Mouse (Mus musculus) thymus, postnatal 0 days (tissue): ENCODE measurements around the gene Itgam. TPM values are rescaled to one million over a fixed set of nuclear protein-coding genes. Genes with fewer than 3 reads are reported as not detected.
"Not testable (repeated sequence)": the region's sequence is repeated elsewhere in the genome, so short reads cannot be mapped to it uniquely, and the experiment has no call there.

Source experiments
- DNase-seq: peaks from one replicate; pipeline ENCODE4 v3.0.0-alpha.2; 2015; ENCODE audit warnings: low spot score
- polyA plus RNA-seq: library from polyadenylated mRNA; unstranded; fragments of >200 nt; fragmentation: Nextera tagmentation; extraction: Ambion mirVana; gene quantifications from 2 replicates; pipeline ENCODE4 v1.2.1, GENCODE M21; 2015

Gene Itgam
- polyA plus RNA-seq: 1.2 and 1.4 TPM in 2 replicates

DNA sequence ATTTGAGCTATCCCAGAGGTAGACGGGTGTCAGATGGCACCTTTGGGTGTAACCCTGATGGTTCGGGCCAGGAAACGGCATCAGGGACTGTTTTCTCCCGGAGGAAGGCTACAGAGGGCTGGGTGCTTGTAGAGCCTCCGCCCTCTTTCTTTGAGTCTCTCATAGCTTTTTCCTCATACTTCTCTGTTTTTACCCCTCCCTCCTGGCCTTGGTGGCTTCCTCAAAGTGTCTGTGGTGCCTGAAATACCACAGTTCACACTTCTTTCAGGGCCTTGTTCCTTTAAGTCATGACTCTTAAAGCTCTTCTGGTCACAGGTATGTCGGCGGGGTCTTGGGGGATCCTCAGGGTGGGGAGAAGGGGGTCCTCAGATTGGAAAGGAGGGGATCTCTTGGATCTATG, at the start of gene Itgam, which contains the start of gene Gm49368:
TSS of gene Itgam (plus strand) at position 185 of the 400 bp plus-strand sequence.
TSS of gene Gm49368 (plus strand) at position 228 of the 400 bp plus-strand sequence.
- peak; percentile 47 for DNase-seq

DNA sequence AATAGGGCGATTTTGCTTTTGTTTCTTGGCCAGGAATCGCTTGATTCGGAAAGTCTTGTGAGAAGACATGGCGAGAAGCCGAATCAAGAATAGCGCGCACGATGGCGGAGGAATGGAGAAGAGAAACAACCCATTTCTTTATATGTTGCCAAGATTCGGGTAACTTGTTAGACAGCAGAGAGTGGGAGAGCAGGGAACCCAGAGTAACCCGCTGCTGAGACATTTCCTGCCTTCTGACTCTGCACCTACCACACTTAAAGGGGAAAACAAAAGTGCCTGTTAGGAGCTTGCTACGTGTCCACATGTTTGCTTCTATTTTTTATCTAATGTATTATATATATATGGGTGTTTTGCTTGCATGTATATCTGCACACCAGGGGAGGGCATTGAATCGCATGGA, 49.3 kb upstream of the Itgam start:
- DNase-seq: peak; percentile 54

DNA sequence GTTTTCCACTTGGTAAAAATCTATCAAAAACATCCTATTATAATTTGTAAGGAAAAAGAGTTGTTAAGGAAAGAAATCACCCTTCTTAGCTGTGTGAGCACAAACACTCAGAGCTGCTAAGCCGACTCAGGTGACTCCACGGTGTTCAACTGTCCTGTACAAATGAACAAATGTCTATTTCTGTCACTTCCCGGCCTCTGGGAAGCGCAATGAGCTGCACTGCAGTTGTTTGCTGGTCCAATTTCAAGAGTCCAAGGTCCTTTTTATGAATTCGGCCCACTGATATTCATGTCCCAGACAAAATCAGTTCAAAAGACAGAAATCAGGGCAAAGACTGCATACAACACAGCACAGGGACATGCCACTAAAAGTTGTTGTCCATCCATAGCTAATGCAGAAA, 46.3 kb upstream of the Itgam start:
- not testable (repeated sequence) for DNase-seq

DNA sequence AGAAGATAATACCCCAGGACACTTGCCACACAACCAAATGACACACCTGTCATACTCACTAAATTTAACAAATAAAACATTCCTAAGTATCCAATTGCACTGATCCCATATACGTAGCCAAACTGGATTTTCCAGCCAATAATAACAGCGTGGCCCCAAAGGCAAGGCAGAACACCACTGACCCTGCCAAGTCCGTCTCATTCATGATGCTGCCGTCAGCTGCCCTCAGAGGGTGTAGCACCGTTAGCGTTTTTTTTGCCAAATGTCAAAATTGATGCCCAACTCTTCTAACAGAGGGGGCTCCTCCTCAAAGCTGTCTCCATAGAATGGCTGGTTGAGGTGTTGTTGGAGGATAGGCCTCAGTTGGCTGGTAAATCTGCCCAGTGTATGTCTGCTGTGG, 45.8 kb upstream of the Itgam start:
- no peak for DNase-seq

DNA sequence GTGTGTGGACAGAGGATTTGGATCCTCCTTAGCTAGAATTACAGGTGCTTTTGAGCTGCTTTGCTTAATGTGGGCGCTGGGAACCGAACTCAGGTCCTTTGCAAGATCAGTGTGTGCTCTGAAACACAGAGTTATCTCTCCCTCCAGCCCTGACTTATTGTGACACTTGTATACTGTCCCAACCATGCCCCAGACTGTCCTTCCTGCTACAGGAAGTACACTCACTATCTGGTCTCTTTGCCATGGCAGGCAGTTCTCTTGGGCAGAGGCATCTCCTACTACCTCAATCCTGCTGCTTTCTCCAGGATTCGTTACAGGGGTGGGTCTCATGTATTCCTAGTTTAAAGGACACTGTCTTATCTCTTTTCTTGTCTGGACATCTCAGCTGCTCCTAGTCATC, 44.2 kb upstream of the Itgam start:
- DNase-seq: no peak

DNA sequence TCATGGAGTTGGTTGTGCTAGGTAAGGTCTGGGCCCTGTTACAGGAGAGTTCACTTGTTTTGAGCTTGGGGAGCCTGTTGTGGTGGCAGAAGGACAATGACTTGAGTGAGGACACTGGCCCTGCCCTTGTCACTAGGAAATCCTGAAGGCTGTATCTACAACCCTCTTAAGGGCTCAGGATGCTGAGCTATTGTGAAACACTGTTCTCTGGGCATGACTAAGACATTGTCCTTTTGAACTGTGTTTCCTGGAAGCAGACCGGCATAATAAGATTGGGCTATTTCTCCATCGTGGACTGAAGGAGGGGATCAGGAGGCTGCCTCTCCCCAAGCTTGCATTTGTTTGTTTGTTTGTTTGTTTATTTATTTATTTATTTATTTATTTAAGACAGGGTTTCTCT, 43.3 kb upstream of the Itgam start:
- DNase-seq: no peak

DNA sequence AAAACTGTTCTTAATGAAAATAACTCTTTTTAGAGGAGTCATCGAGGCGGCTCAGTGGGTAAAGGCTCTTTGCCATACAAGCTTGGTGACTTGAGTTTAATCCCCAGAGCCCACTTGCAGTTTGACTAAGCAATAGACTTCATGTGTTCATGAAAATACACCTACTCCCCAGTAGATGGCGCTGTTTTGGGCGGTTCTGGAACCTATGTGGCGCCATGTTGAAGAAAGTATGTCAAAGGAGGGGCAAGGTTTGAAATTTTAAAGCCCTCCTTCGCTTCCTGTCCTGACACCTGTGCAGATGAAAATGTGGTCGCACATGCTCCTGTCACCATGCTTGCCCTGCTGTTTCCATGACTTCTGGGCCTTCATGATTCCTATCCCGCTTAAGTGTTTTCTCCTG, 39.5 kb upstream of the Itgam start:
- peak; percentile 56 for DNase-seq

DNA sequence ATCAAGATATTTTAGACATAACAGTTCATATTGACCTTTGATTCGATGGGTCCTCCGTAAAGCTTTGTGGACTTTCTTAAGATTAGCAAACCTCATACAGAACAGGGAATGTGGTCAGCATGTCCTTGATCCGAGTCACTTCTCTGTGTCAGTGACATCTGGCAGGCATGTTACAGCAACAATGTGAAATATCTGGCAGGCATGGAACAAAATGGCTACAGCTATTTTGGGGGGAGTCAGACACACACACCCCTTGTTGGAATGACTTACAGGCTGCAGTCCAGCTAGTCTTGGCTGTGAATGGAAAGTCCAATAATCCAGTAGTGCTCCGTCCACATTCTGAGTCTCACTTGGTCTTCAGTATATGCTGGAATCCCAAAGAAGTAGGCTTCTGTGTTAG, 38.9 kb upstream of the Itgam start:
- no peak for DNase-seq

DNA sequence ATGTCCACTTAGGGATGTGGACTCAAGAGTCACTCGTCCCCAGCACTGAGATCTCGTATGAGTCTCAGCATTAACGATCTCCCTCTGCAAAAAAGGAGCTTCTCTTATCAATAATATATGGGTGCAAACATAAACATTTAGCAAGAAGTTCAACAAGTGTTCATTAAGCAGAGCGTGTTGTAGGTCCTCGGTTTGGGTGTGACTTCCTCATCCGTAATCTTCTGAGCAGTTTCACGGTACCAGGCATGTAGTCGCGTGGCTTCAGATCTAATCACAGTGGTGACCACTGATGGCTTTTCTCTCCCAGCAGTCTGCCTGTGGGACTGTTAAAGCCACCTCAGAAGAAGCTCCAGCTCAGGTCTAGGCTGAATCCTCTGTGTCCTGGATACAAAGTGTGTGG, 38.1 kb upstream of the Itgam start:
- DNase-seq: no peak

DNA sequence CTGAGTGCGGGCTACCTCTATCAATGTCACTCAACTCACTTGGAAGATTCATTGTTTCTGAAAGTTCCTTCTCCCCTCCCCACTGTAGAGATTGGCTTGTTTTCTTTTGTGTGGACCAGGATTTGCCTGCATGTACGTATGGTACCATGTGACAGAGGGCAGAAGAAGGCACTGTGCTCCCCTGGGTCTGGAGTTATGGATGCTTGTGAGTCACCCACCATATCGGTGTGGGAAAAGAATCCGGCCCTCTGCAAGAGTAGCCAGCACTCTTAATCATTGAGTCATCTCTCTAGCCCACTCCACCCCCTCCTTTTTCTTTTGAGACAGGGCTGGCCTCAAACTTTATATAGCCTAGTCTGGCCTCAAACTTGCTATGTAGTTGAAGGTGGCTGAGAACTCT, 37.5 kb upstream of the Itgam start:
- DNase-seq: no peak

DNA sequence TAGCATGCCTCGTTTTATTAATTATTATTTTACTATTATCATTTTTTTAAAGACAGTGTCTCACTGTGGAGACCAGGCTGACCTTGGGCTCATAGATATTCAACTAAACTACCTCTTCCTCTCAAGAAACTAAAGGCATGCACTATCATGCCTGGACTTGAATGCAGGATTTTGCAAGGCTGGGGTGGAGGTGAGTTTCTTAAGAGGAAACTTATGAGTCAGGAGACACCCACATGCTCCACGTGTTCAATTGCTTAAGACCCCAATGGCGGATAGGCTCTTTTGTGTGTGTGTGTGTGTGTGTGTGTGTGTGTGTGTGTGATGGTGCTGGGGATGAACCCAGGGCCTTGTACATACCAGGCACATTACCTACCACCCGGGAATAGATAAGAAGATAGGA, 37.1 kb upstream of the Itgam start:
- DNase-seq: no peak

DNA sequence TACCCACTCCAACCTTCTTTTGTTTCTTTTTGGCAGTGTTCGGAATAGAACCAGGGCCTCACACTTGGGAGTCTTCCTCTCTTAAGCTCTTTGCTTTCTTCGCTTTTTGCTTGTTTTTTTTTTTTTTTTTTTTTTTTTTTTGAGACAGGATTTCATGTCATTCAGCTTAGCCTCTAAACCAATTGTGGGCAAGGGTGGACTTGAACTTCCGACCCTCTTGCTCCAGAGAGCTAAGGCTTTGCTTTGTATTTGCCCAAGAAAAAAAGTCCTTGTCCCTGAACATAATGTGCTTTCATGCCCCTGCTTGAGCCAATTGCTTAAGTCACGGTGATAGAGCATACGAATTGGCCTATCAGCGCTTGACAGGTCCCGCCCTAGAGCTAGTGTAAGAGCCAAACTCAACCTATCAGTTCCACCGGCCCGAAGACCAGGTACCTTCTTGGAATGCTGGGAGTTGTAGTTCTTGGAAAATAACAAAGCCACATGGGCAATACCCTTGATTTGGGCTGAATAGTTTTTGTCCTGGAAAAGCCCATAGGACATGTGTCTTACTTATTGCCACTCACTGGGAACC, 30.9 kb upstream of the Itgam start:
- DNase-seq: peak; percentile 9

DNA sequence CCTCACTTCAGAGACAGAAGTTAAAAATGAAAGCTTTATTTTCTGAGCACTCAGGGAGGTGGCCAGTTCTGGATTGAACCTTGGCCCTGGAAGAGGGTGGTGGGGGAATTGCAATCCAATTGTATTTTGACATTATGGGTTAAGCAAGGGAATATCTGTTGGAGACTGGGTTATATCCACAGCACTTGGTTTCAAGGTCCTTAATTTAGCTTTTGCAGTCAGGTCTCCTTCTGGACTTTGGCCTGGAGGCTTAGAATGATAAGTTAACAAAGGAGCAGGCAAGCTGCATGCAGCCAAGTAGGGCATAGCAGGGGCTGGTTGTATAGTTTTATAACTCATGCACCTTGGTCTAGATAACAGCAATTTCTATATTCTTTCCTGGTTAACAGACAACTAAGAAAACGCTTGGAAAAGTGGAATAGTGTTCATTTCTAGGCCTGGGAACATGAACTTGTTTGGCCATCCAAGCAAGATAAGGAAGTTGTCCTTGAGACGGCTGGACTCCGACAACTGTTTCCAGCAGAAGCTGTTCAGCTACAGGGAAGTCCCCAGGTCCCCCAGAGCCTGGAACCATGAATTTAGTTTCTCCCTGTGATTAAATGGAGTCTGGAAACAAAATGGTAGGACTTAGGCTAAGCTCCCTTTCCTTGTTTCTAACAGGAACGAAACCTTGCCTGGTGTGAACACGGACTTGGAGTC, 30.0 kb upstream of the Itgam start:
- DNase-seq: no peak

DNA sequence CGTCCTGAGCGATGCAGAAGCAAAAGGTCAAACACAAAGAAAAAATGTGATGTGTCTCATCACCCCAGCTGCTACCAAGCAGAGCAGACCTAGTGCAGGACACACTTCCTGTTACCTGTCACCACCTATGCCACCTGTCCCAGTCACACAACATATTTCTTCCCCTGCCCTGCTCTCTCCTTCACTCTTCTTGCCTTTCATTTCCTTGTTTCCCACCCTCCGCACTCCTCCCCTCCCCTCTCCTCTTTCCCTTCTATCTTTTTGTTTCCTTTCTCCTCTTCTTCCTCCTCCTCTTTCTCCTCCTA, 29.5 kb upstream of the Itgam start:
- no peak for DNase-seq

DNA sequence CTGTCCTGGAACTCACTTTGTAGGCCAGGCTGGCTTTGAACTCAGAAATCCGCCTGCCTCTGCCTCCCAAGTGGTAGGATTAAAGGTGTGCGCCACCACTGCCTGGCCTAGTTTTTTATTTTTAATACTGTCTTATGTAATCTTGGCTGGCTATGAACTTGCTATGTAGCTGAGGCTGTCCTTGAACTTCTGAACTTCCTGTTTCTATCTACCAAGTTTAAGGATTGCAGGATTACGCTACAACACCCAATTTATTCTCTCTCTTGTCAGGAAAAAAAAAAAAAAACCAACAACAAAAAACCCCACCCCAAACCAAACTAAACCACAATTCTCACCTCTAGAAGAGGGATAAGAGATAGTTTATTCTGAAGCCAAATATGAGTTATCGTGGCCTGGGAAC, 28.8 kb upstream of the Itgam start:
- no peak for DNase-seq

DNA sequence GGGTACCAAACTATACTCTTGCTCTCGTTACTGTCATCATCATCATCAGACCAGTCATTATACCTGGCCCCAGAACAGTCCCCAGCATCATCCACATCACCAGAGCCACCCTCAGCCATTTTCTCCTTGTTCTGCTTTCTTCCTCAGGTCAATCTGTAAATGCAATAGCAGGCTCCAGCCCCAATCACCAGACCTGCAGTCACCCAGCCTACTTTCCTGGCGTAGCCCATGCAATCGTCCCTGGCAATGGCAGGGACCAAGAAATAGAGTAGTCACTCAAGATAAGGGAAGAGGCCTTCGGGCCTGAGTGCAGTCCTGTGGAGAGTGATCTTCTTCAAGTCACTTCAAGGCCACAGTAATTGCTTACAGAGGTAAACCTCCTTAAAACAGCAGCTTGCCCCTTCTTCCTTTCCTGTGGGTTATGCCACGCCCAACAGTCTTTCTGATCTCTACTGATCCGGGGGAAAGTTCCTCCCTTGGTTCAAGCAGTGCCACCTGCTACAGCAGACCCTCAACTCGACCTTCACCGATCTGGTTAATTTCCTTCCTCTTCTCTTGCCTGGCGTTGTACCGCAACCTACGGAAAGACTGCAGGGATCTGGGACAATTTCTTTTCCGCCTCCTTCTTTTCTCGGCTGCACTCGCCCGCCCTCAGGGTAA, 20.1 kb upstream of the Itgam start:
- peak; percentile 30 for DNase-seq

DNA sequence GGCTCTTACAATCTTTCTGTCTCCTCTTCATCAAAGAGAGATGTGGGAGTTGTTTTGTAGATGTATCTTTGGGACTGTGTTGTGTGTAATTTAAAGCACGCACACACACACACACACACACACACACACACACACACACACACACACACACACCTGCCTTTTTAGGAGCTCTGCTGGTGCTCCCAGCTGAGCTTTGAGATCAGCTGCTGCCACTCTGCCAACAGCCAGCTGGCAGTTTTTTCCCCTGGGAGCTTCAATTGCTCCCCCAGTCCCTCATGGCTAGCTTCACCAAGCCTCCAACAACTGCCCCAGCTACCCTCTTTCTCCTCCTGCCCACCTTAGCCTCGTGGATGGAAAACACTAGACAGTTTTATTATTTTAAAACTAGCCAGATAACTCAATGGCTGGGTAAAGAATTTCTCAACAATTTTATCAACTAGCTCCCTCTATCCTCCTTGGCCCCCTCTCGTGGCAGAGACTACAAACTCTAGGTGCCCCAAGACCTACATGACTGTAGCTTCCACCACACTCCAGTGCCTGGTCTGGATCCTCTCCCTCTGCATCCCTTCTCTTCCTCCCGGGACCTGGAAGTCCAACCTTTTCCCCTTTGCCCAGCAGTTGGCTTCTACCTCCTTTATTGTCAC, 18.2 kb upstream of the Itgam start:
- peak; percentile 34 for DNase-seq

DNA sequence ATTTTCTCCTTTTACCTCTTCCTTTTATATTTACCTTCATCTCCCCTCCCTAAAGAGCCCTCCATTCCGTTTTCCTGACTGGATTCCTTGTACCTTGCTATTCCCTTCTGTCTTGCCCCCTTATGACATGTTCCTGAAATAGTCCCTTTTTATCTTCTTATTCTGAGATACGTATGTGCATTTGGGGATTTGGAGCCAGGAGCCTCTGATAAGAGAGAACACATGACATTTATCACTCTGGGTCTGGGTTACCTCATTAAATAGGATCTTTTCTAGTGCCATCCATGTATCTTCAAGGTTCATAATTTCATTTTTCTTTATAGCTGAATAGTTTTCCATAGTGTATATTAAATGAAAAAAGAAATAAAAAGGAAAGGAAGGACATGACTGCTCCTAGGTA, 16.8 kb upstream of the Itgam start:
- no peak for DNase-seq

DNA sequence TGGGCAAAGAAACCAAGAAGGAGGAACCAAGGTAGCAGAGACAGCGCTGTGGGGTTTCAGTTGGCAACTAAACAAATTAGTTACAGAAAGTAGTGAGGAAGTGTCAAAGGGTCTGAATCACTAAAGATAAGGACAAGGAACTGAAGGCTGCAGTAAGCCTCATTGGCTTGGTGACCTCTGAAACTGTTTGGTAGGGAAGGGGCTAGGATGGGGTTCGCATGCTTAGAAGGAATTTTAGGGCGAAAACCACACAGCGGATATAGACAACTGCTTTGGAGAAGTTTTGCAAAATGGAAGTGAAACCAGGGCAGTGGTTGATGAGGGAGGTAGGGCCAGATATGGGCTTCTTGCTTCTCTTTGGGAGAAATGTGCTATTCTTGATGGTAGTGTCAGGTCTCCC, 13.6 kb upstream of the Itgam start:
- DNase-seq: no peak

DNA sequence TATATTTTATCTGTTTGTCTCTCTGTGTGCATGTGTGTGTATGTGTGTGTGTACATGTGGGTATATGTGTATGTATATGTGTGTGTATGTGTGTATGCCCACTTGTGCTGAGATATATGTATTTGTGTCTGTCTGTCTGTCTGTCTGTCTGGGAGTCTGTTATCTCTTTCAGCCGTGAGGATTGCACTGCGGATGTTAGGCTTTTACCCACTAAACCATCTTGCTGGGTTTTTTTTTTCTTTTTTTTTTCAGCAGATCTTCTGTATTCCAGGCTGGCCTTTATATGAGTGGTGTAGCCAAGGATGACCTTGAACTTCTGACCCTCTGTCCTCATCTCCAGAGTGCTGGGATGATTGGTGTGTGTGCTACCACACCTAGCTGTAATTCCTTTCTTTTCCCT, 13.2 kb upstream of the Itgam start:
- DNase-seq: no peak

DNA sequence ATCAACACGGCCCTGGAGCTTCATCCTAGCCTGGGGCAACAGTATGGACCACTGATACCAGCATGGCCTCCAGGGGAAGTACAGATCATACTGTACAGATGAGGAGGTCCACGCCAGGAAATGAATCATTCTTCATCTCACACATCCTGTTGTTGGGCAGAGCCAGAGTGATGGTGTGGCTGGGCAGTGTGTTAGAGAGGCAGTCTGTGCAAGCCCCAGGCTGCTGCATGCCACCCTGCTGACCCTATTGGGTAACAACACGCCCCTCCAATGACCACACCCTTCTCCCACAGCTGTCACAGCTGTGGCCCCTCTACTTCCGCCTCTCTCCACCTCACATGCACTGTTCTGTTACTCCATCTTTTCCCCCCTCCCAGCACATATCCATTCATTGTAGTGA, 11.7 kb upstream of the Itgam start:
- peak; percentile 45 for DNase-seq

DNA sequence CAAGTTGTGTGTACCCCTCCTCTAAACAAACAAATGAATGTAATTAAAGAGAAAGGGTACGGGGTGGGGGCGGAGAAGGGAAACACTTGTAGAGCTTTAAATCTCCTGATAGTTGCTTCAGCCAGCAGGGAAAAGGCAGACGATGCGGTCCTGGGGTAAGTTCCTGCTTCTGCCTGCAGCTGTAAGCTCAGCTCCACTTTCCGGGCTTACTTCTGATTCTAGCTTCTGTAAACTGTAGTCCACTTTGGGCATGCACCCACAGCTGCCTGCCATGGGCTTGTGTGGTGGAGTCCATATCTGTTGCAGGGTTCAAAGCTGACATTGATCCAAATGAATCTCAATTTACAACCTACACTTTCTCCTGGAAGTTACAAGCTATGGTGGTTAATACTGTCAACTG, 9.4 kb upstream of the Itgam start:
- no peak for DNase-seq
